Mouse (Mus musculus): ENCODE results near the gene Pdpk1.
"Not testable (repeated sequence)": the region's sequence is repeated elsewhere in the genome, so short reads cannot be mapped to it uniquely, and the experiment has no call there.

The Pdpk1 gene

GRCm38 (mm10) chr17:24162584-24163175, 12.0 kb upstream of the Pdpk1 start:
- DNase-seq: peak; percentile 48

- DNase-seq: peak; percentile 46
These were observed 10.7 kb upstream of the Pdpk1 start for GRCm38 (mm10) chr17:24161466-24161865.

GRCm38 (mm10) chr17:24157526-24157925, 6.8 kb upstream of the Pdpk1 start:
- DNase-seq: no peak

GRCm38 (mm10) chr17:24157121-24157520, 6.4 kb upstream of the Pdpk1 start:
- no peak for DNase-seq

- no peak for DNase-seq
These were observed 5.7 kb upstream of the Pdpk1 start for GRCm38 (mm10) chr17:24156394-24156793.

- no peak for DNase-seq
These were observed 5.0 kb upstream of the Pdpk1 start for GRCm38 (mm10) chr17:24155742-24156141.

GRCm38 (mm10) chr17:24154463-24154862, 3.7 kb upstream of the Pdpk1 start:
- peak; percentile 82 for DNase-seq

GRCm38 (mm10) chr17:24151890-24152563, 1.3 kb upstream of the Pdpk1 start:
- DNase-seq: peak; percentile 91

- no peak for DNase-seq
These were observed 658 bp upstream of the Pdpk1 start for GRCm38 (mm10) chr17:24151382-24151781.

GRCm38 (mm10) chr17:24149421-24149820, 1.3 kb downstream of the Pdpk1 start:
- no peak for DNase-seq

GRCm38 (mm10) chr17:24142897-24143296, 7.8 kb downstream of the Pdpk1 start:
- DNase-seq: no peak

- DNase-seq: peak; percentile 98
These were observed 9.3 kb downstream of the Pdpk1 start for GRCm38 (mm10) chr17:24141425-24141920.

- peak; percentile 25 for DNase-seq
These were observed 9.8 kb downstream of the Pdpk1 start for GRCm38 (mm10) chr17:24140845-24141424.

GRCm38 (mm10) chr17:24139968-24140367, 10.8 kb downstream of the Pdpk1 start:
- no peak for DNase-seq

GRCm38 (mm10) chr17:24139256-24139655, 11.5 kb downstream of the Pdpk1 start:
- no peak for DNase-seq

- DNase-seq: no peak
These were observed 13.4 kb downstream of the Pdpk1 start for GRCm38 (mm10) chr17:24137226-24137880.

GRCm38 (mm10) chr17:24134062-24134461, 16.7 kb downstream of the Pdpk1 start:
- DNase-seq: peak; percentile 40

- not testable (repeated sequence) for DNase-seq
These were observed 17.8 kb downstream of the Pdpk1 start for GRCm38 (mm10) chr17:24132919-24133318.

- no peak for DNase-seq
These were observed 19.2 kb downstream of the Pdpk1 start for GRCm38 (mm10) chr17:24131570-24131969.

- DNase-seq: not testable (repeated sequence)
These were observed 21.5 kb downstream of the Pdpk1 start for GRCm38 (mm10) chr17:24129246-24129645.

- no peak for DNase-seq
These were observed 23.1 kb downstream of the Pdpk1 start for GRCm38 (mm10) chr17:24127592-24127991.

- DNase-seq: no peak
These were observed 23.9 kb downstream of the Pdpk1 start for GRCm38 (mm10) chr17:24126801-24127200.

- no peak for DNase-seq
These were observed 31.3 kb downstream of the Pdpk1 start for GRCm38 (mm10) chr17:24119446-24119845.

GRCm38 (mm10) chr17:24113031-24113430, 37.7 kb downstream of the Pdpk1 start:
- no peak for DNase-seq
